Mouse (Mus musculus): ENCODE data around the gene Samd14.

Gene Samd14

GRCm38 (mm10) chr11:95037306-95037705 is 27.6 kb downstream of the Samd14 start:
- DNase-seq = no peak

GRCm38 (mm10) chr11:95038156-95038817 is 28.6 kb downstream of the Samd14 start:
- no peak for DNase-seq

- peak; percentile 21 for DNase-seq
These were observed 29.4 kb downstream of the Samd14 start for GRCm38 (mm10) chr11:95038818-95039655.

- DNase-seq = no peak
These were observed 30.1 kb downstream of the Samd14 start for GRCm38 (mm10) chr11:95039766-95040165.

GRCm38 (mm10) chr11:95040491-95041138 is 30.9 kb downstream of the Samd14 start:
- DNase-seq = peak; percentile 85

GRCm38 (mm10) chr11:95041139-95041609 is 31.5 kb downstream of the Samd14 start, which contains the start of gene Pdk2:
Gene Pdk2 (minus strand): TSS chr11:95041354.
- DNase-seq = peak; percentile 98

- peak; percentile 93 for DNase-seq
These were observed 32.4 kb downstream of the Samd14 start for GRCm38 (mm10) chr11:95042096-95042495.

GRCm38 (mm10) chr11:95043060-95043459 is 33.4 kb downstream of the Samd14 start:
- no peak for DNase-seq

GRCm38 (mm10) chr11:95043608-95044007 is 33.9 kb downstream of the Samd14 start:
- no peak for DNase-seq

- no peak for DNase-seq
These were observed 34.6 kb downstream of the Samd14 start for GRCm38 (mm10) chr11:95044185-95044870.

GRCm38 (mm10) chr11:95046980-95047680 is 37.5 kb downstream of the Samd14 start:
- peak; percentile 77 for DNase-seq

GRCm38 (mm10) chr11:95053062-95053461 is 43.4 kb downstream of the Samd14 start:
- DNase-seq = no peak

GRCm38 (mm10) chr11:95056768-95057501 is 47.3 kb downstream of the Samd14 start:
- no peak for DNase-seq

GRCm38 (mm10) chr11:95069226-95069957 is 59.7 kb downstream of the Samd14 start:
- peak; percentile 40 for DNase-seq

GRCm38 (mm10) chr11:95070140-95071107 is 60.7 kb downstream of the Samd14 start:
- peak; percentile 25 for DNase-seq

GRCm38 (mm10) chr11:95071266-95071665 is 61.6 kb downstream of the Samd14 start:
- DNase-seq = peak; percentile 74

GRCm38 (mm10) chr11:95072136-95072535 is 62.5 kb downstream of the Samd14 start:
- DNase-seq = no peak

- peak; percentile 85 for DNase-seq
These were observed 63.1 kb downstream of the Samd14 start for GRCm38 (mm10) chr11:95072804-95073203.

- DNase-seq = peak; percentile 39
These were observed 64.2 kb downstream of the Samd14 start for GRCm38 (mm10) chr11:95073835-95074234.
